Mouse (Mus musculus) C2C12 (cell line): ENCODE data around the gene Sfxn2.

Source experiments
- CEBPB ChIP-seq: IDR thresholded peaks from one replicate; pipeline ENCODE4 v1.6.1; 2011; ENCODE audit warnings: low read depth, mild to moderate bottlenecking, control low read depth, moderate library complexity
- CTCF ChIP-seq: IDR thresholded peaks from one replicate; pipeline ENCODE4 v1.5.1; 2011; ENCODE audit not compliant: control insufficient read depth, insufficient read depth, insufficient read length
- MAX ChIP-seq: IDR thresholded peaks from one replicate; pipeline ENCODE4 v1.6.1; 2011; ENCODE audit warnings: mild to moderate bottlenecking, control low read depth
- MYOG ChIP-seq: IDR thresholded peaks from one replicate; pipeline ENCODE4 v1.6.1; 2011; ENCODE audit not compliant: control insufficient read depth, insufficient read length; ENCODE audit errors: extremely low read depth
- USF1 ChIP-seq: IDR thresholded peaks from one replicate; pipeline ENCODE4 v1.6.1; 2011; ENCODE audit warnings: low read depth, mild to moderate bottlenecking, control low read depth, moderate library complexity

- no peak for TF ChIP-seq CTCF
- TF ChIP-seq MAX, result no peak
- no peak for TF ChIP-seq MYOG
- TF ChIP-seq USF1, result no peak
- no peak for TF ChIP-seq CEBPB
Observed at GRCm38 (mm10) chr19:46619001-46619400, 45.8 kb downstream of the Sfxn2 start.
